Mouse (Mus musculus): ENCODE results near the gene Mthfd1l.
A peak's percentile ranks its signal among the peaks of the same experiment; 100 is the strongest.

Gene Mthfd1l

GRCm38 (mm10) chr10:4079643-4080244 is 106.8 kb downstream of the Mthfd1l start:
- DNase-seq (ENCODE audit: low spot score in 2 of 2), result no peak

- no peak for DNase-seq (ENCODE audit: low spot score in 2 of 2)
These were observed 110.7 kb downstream of the Mthfd1l start for GRCm38 (mm10) chr10:4083609-4084008.

GRCm38 (mm10) chr10:4084907-4085306 is 112.0 kb downstream of the Mthfd1l start:
- no peak for DNase-seq (ENCODE audit: low spot score in 2 of 2)

DNA sequence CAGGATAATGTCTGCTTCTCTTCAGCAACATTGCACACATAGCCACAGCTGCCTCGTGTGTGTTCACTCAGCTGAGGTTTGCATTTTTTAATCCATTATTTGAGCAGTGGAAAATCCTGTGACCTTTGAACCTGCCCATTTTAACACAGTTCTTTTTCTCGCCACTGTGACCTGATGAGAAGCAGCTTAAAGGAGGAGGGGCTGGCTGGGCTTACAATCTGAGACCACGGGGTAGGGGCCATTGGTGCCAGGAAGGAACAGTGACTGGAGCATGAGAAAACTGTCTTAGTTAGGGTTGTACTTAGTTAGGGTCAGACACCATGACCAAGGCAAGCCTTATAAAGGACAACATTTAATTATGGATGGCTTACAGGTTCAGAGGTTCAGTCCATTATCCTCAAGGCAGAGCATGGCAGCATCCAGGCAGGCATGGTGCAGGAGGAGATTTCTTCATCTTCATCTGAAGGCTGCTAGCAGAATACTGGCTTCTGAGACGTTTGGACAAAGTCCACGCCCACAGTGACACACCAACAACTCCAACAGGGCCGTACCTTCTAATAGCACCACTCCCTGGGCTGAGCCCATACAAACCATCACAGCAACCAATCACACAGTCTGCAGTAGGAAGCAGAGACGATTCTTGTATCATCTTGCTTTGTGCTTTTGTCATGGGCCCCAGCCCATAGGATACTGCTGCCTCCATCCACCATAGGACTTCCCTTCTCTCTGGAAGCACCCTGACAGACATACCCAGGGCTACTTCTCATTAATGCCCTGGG is 112.6 kb downstream of the Mthfd1l start:
- no peak for DNase-seq (ENCODE audit: low spot score in 2 of 2)

- no peak for DNase-seq (ENCODE audit: low spot score in 2 of 2)
These were observed 114.6 kb downstream of the Mthfd1l start for GRCm38 (mm10) chr10:4087563-4087962.

GRCm38 (mm10) chr10:4088744-4089414 is 116.0 kb downstream of the Mthfd1l start:
- DNase-seq (ENCODE audit: low spot score in 2 of 2), result peak in 1 of 2 experiments; percentile 33

DNA sequence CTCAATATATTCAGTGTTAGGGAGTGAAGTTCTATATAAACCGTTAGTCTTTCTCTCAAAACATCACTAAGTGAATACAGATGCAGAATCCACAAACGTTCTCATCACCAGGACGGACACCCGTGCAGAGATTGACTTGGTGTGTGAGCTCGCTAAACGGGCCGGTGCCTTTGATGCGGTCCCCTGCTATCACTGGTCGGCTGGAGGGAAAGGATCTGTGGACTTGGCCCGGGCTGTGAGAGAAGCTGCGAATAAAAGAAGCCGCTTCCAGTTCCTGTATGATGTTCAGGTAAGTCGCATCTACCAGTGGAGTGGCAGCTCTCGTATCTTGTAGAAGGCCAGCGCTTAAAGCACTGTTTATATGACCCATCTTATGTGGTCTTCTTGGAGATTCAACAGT is 117.0 kb downstream of the Mthfd1l start:
- no peak for DNase-seq (ENCODE audit: low spot score in 2 of 2)

DNA sequence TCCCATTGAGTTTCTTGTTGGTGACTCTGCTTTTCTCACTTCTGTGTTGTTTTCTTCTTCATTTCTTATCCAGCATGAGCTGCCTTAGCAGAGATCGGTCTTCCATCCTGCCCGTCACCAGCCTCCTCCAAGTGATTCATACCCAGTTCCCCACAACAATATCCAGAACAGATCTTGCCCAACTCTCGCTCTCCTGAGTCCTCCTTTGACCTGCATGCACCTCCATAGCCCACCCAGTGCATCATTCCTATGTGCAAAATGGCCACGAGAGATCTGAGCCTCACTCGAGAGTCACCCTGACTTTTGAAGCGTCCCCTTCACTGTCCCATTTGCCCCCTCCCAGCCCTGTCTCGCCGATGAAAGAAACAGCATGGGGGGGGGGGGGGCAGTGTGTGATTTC is 120.1 kb downstream of the Mthfd1l start:
- no peak for DNase-seq (ENCODE audit: low spot score in 2 of 2)

GRCm38 (mm10) chr10:4094093-4094817 is 121.3 kb downstream of the Mthfd1l start:
- DNase-seq (ENCODE audit: low spot score in 2 of 2), result no peak

GRCm38 (mm10) chr10:4096151-4096550 is 123.2 kb downstream of the Mthfd1l start:
- no peak for DNase-seq (ENCODE audit: low spot score in 2 of 2)

GRCm38 (mm10) chr10:4100007-4100406 is 127.1 kb downstream of the Mthfd1l start:
- no peak for DNase-seq (ENCODE audit: low spot score in 2 of 2)

- no peak for DNase-seq (ENCODE audit: low spot score in 2 of 2)
These were observed 133.0 kb downstream of the Mthfd1l start for GRCm38 (mm10) chr10:4105676-4106528.

- DNase-seq (ENCODE audit: low spot score in 2 of 2), result no peak
These were observed 134.9 kb downstream of the Mthfd1l start for GRCm38 (mm10) chr10:4107661-4108338.

GRCm38 (mm10) chr10:4108462-4108861 is 135.5 kb downstream of the Mthfd1l start:
- no peak for DNase-seq (ENCODE audit: low spot score in 2 of 2)

DNA sequence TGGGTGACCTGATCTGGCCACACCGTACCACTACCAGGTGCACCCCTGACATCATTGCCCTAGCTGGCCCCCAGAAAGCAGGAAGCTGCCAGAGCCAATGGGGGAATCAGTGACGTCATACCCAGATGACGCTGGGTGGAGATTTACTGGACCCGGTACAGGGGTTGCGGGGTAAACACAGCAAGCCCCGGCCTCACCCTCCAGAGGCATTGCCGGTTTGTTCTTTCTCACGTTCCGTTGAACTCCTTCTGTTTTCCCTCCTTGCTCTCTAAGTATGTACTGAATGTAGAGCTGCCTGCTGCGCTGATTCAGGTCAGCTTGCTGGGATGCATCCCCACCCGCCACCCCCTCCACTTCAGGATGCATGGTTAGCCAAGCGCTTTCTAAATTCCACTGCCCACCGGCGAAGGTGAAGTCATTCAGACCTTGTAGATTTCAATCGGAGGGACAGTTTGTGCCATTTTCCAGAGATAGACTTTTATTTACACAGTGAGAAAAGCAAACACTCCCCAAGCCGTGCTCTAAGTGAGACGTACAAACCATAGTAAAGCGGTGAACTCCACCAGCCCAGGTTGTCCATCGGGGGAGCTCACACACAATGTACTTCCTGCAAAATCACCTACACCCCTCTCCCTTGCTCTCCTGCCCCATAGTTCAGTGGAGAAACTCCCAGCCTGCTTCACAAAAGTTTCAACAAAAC is 138.3 kb downstream of the Mthfd1l start:
- DNase-seq (ENCODE audit: low spot score in 2 of 2), result no peak

DNA sequence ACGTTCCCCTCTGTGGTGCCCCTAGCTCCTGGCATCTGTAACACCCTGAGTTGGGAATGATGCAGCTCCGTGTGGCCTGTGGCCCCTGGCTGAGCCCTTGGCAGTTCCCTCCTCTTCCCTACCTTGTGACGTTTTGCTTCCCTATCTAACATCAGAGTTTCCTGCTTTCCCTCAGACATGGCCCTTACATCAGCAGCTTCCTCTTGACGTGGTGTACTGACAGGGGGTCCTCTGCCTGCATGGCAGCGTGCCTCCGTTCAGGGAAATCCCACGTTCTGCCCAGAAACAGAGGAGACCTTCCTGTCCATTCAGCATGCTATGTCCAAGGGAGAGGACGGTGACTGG is 138.8 kb downstream of the Mthfd1l start:
- DNase-seq (ENCODE audit: low spot score in 2 of 2), result no peak

GRCm38 (mm10) chr10:4112611-4113327 is 139.9 kb downstream of the Mthfd1l start:
- DNase-seq (ENCODE audit: low spot score in 2 of 2), result no peak

DNA sequence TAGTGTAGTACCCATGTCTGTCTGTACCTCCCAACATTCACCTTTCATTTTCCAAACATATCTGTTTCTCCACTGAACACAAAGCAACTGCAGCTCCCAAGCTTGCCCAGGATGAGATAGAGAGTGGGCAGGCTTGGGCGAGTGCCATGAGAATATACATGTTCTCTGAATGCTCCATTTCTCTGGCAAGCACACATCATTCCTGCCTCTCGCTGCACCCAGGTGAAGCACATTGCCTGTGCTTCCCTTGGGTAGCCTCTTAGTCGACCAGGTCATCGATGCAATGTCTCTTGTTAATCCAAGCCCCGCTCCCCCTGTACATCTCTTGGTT is 140.4 kb downstream of the Mthfd1l start:
- no peak for DNase-seq (ENCODE audit: low spot score in 2 of 2)

DNA sequence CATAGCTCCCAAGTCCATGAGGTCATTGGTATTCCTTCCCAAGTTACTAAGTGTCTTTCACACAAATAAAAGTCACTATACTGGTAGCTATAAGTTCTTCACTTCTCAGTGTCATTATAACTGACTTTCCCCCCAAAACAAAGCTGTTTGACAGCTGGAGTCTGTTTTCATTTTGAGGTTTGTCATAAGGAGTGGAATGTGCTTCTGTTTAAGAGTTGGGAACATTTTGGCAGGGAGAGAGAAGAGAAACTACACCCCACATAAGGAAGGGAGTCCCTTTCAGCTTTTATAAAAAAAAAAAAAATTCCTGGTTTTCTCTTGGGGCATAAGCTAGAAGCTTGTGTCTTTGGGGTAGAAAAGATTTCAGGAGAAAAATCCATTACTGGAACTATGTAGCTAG is 143.7 kb downstream of the Mthfd1l start:
- no peak for DNase-seq (ENCODE audit: low spot score in 2 of 2)

GRCm38 (mm10) chr10:4117091-4117490 is 144.2 kb downstream of the Mthfd1l start:
- DNase-seq (ENCODE audit: low spot score in 2 of 2), result no peak

All from spleen, postnatal 4 days (tissue).